Mouse (Mus musculus): Measurements from ENCODE around the gene Rangap1. TPM values are rescaled to one million over a fixed set of nuclear protein-coding genes. Genes with fewer than 3 reads are reported as not detected.

Rangap1 gene
- total RNA-seq, 1 experiment, result 178 TPM

DNA sequence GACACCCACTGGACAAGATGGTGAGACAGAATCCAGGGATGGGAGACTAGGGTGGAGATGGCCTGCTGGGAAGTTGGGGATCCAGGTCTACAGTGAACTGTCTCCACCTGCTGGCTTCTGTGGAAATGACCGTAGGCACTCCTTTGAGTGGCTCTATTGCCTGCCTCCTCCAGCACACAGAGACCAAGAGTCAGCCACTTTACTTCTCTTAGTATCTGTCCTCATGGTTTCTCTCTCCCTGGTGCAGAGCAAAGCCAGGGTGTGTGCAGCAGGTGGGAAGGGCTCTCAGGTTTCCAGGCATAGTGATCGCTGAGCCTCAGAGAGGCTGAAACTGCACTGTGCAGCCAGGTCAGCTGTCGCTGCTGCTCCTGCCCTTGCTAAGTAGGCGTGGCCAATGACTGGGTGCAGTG is 75.1 kb downstream of the Rangap1 start:
- H3K4me3 ChIP-seq (ENCODE audit: insufficient read depth in 1 of 2, low read depth in 1 of 2, low read length in 2 of 2, poor library complexity in 1 of 2, severe bottlenecking in 1 of 2), result no peak overlapping the region
- in situ Hi-C loops (cut with MboI; ENCODE audit: low sequenced_read_pairs in 2 of 2, unreplicated experiment in 2 of 2), result no loop called here

DNA sequence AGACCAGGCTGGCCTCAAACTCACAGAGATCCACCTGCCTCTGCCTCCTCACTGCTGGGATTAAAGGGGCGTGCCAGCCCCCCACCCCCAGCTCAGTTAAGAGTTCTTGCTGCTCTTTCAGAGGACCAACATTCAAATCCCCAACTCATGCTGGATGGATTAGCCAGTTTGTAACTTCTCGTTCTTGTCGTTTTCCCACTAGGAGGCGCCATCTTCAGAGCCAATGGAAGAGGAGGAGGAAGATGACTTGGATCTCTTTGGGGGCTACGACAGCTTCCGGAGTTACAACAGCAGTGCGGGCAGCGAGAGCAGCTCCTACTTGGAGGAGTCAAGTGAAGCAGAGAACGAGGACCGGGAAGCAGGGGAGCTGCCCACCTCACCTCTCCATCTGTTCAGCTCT is 78.4 kb downstream of the Rangap1 start:
- H3K4me1 ChIP-seq (ENCODE audit: control insufficient read depth in 2 of 2, insufficient read depth in 2 of 2, low read length in 2 of 2, poor library complexity in 1 of 2), result peaks cover 0 to 8% of the 10 kb centered on the region in 2 experiments; a peak in 3 of 4 replicates
- in situ Hi-C loops (cut with MboI; ENCODE audit: low sequenced_read_pairs in 2 of 2, unreplicated experiment in 2 of 2), result no loop called here
- TF ChIP-seq HCFC1 (IDR thresholded peaks at IDR 0.05; ENCODE audit: borderline replicate concordance, insufficient read depth, low read length) (no peak), MAFK (IDR thresholded peaks at IDR 0.05; ENCODE audit: insufficient read depth, low read depth, low read length) (no peak), ZNF384 (IDR thresholded peaks at IDR 0.05; ENCODE audit: low read depth, low read length) (no peak), CHD2 (IDR thresholded peaks at IDR 0.05; ENCODE audit: low read depth, low read length) (no peak), ZC3H11A (IDR thresholded peaks at IDR 0.05; ENCODE audit: borderline replicate concordance, low read depth, low read length) (no peak)
- 0 out of 2 replicates have a peak overlapping the region, but pooled peaks have one; percentile 27 for H3K27ac ChIP-seq (ENCODE audit: insufficient read depth, low read depth, low read length, poor library complexity, severe bottlenecking)
- H3K9ac ChIP-seq (ENCODE audit: insufficient read depth, low read depth, low read length, poor library complexity, severe bottlenecking), result 0 out of 2 replicates have a peak overlapping the region, but pooled peaks have one; percentile 47
- DNase-seq (ENCODE audit: low read depth, low spot score), result peak; percentile 40
- H3K4me3 ChIP-seq (ENCODE audit: insufficient read depth in 1 of 2, low read depth in 1 of 2, low read length in 2 of 2, poor library complexity in 1 of 2, severe bottlenecking in 1 of 2), result no peak overlapping the region
- peaks cover 42% of the 10 kb centered on the region for H3K36me3 ChIP-seq (ENCODE audit: control insufficient read depth, insufficient read depth, low read length, poor library complexity, severe bottlenecking)
- no peaks in the 10 kb centered on the region for H3K9me3 ChIP-seq (ENCODE audit: control insufficient read depth, insufficient read depth, low read depth, low read length)

More for the DNA sequence above, 75.1 kb downstream of the Rangap1 start:
- Histone ChIP-seq H3K4me1 (ENCODE audit: control insufficient read depth in 2 of 2, insufficient read depth in 2 of 2, low read length in 2 of 2, poor library complexity in 1 of 2) (peaks cover 0 to 4% of the 10 kb centered on the region in 2 experiments; a peak in 2 of 4 replicates), H3K27ac (ENCODE audit: insufficient read depth, low read depth, low read length, poor library complexity, severe bottlenecking) (no peak overlapping the region), H3K36me3 (ENCODE audit: control insufficient read depth, insufficient read depth, low read length, poor library complexity, severe bottlenecking) (peaks cover 61% of the 10 kb centered on the region), H3K9ac (ENCODE audit: insufficient read depth, low read depth, low read length, poor library complexity, severe bottlenecking) (no peak overlapping the region), H3K9me3 (ENCODE audit: control insufficient read depth, insufficient read depth, low read depth, low read length) (no peaks in the 10 kb centered on the region)
- DNase-seq (ENCODE audit: low read depth, low spot score), result peak; percentile 56
- TF ChIP-seq CHD2 (IDR thresholded peaks at IDR 0.05; ENCODE audit: low read depth, low read length) (no peak), MAFK (IDR thresholded peaks at IDR 0.05; ENCODE audit: insufficient read depth, low read depth, low read length) (no peak), HCFC1 (IDR thresholded peaks at IDR 0.05; ENCODE audit: borderline replicate concordance, insufficient read depth, low read length) (no peak), ZNF384 (IDR thresholded peaks at IDR 0.05; ENCODE audit: low read depth, low read length) (no peak), ZC3H11A (IDR thresholded peaks at IDR 0.05; ENCODE audit: borderline replicate concordance, low read depth, low read length) (no peak; the same call in 1 of the 2 replicates)

DNA sequence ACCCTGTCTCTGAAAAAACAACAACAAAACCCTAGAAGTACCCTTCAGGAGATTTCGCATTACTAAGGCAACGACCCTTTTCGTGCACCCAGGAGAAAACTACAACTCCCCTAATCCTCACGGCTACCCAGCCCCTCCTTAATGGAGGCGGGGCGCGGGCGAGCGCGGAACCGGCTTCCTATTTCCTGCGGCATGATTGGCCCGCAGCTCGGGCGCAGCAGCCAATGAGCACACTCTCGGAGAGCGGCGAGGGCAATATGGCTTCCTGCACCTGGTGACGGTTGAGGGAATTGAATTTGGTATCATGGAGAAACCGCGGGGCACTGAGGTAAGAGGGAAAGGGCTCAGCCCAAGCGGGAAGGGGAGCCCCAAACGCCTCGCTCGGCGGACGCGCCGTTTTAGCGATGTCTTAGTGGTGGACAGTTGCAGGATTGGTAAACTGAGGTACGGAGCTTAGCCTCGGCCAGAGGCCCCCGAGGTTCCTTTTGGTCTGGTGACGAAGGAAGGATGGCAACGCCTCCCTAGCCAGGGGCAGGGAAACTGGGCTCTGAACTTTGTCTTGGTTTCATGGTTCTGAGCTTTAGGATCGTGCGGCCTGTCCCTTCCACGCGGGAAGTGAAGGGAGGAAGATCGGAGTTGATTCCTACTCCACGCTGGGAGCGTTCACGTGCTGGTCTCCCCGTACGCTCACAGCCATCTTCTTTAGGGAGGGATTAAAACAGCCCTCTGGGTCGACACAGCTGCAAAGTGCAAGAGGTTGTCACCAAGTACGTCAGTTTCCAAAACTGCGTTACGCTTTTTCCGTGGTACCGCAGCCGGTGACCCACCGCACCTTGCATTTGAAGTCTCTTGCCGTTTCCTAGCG is 81.4 kb downstream of the Rangap1 start, which contains the start of gene L3mbtl2:
Gene L3mbtl2 (plus strand): TSS at position 193 of the 865 bp plus-strand sequence.
- Histone ChIP-seq H3K4me3 (ENCODE audit: insufficient read depth in 1 of 2, low read depth in 1 of 2, low read length in 2 of 2, poor library complexity in 1 of 2, severe bottlenecking in 1 of 2) (peak within 1 kb of the TSS; percentile 90 to 100), H3K27ac (ENCODE audit: insufficient read depth, low read depth, low read length, poor library complexity, severe bottlenecking) (peak within 1 kb of the TSS; percentile 83), H3K36me3 (ENCODE audit: control insufficient read depth, insufficient read depth, low read length, poor library complexity, severe bottlenecking) (peaks cover 21% of the 10 kb centered on the region), H3K9me3 (ENCODE audit: control insufficient read depth, insufficient read depth, low read depth, low read length) (no peaks in the 10 kb centered on the region), H3K9ac (ENCODE audit: insufficient read depth, low read depth, low read length, poor library complexity, severe bottlenecking) (peak within 1 kb of the TSS; percentile 93), H3K4me1 (ENCODE audit: control insufficient read depth in 2 of 2, insufficient read depth in 2 of 2, low read length in 2 of 2, poor library complexity in 1 of 2) (peaks cover 0 to 13% of the 10 kb centered on the region in 2 experiments; a peak in 3 of 4 replicates)
- TF ChIP-seq CHD2 (IDR thresholded peaks at IDR 0.05; ENCODE audit: low read depth, low read length) (no peak), ZNF384 (IDR thresholded peaks at IDR 0.05; ENCODE audit: low read depth, low read length) (no peak), ZC3H11A (IDR thresholded peaks at IDR 0.05; ENCODE audit: borderline replicate concordance, low read depth, low read length) (no peak), HCFC1 (IDR thresholded peaks at IDR 0.05; ENCODE audit: borderline replicate concordance, insufficient read depth, low read length) (peak; percentile 90), MAFK (IDR thresholded peaks at IDR 0.05; ENCODE audit: insufficient read depth, low read depth, low read length) (no peak)
- peak; percentile 93 for DNase-seq (ENCODE audit: low read depth, low spot score)
- in situ Hi-C loops (cut with MboI; ENCODE audit: low sequenced_read_pairs in 2 of 2, unreplicated experiment in 2 of 2), result no loop called here

DNA sequence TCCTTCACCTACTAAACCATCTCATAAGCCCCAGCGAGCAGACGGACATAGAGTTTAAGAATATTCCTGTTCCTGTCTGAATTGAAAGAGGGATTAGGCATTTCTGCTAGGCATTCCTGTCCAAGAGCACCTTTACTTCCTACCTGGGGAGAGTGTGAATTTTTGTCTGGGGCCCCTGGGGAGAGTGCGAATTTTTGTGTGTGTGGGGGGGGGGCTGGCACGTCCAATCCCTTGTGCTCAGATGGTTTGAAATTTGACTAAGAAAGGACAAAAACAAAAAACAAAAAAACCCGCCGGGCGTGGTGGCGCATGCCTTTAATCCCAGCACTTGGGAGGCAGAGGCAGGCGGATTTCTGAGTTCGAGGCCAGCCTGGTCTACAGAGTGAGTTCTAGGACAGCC is 82.0 kb downstream of the Rangap1 start:
- Histone ChIP-seq H3K9ac (ENCODE audit: insufficient read depth, low read depth, low read length, poor library complexity, severe bottlenecking) (no peak overlapping the region), H3K36me3 (ENCODE audit: control insufficient read depth, insufficient read depth, low read length, poor library complexity, severe bottlenecking) (peaks cover 15% of the 10 kb centered on the region), H3K27ac (ENCODE audit: insufficient read depth, low read depth, low read length, poor library complexity, severe bottlenecking) (peak overlapping the region; percentile 56; the same call in 1 of the 2 replicates), H3K4me1 (ENCODE audit: control insufficient read depth in 2 of 2, insufficient read depth in 2 of 2, low read length in 2 of 2, poor library complexity in 1 of 2) (peaks cover 0 to 13% of the 10 kb centered on the region in 2 experiments; a peak in 3 of 4 replicates), H3K4me3 (ENCODE audit: insufficient read depth in 1 of 2, low read depth in 1 of 2, low read length in 2 of 2, poor library complexity in 1 of 2, severe bottlenecking in 1 of 2) (peak overlapping the region in 1 of 2 experiments; percentile 56; a peak in 2 of 4 replicates), H3K9me3 (ENCODE audit: control insufficient read depth, insufficient read depth, low read depth, low read length) (no peaks in the 10 kb centered on the region)
- TF ChIP-seq ZNF384 (IDR thresholded peaks at IDR 0.05; ENCODE audit: low read depth, low read length) (0 out of 2 replicates have a peak, but pooled peaks have one; percentile 22), MAFK (IDR thresholded peaks at IDR 0.05; ENCODE audit: insufficient read depth, low read depth, low read length) (no peak)
- DNase-seq (ENCODE audit: low read depth, low spot score), result peak; percentile 41
- in situ Hi-C loops (cut with MboI; ENCODE audit: low sequenced_read_pairs in 2 of 2, unreplicated experiment in 2 of 2), result no loop called here
